Mouse (Mus musculus): ENCODE data around the gene Snapc4. TPM values are rescaled to one million over a fixed set of nuclear protein-coding genes. Genes with fewer than 3 reads are reported as not detected.

Snapc4 gene
- total and polyA plus RNA-seq, 3 experiments = 15.3 to 47.1 (median 42.7) TPM

- Histone ChIP-seq H3K4me2 (ENCODE audit: insufficient read depth, low read depth, poor library complexity, severe bottlenecking) (no peak overlapping the region), H3K36me3 (replicated peaks in 1 of 2; ENCODE audit: control insufficient read depth in 1 of 2, insufficient read depth in 1 of 2, low read length in 1 of 2) (peaks cover 0 to 2% of the 10 kb centered on the region in 2 experiments), H3K9ac (ENCODE audit: insufficient read depth, low read depth) (no peak overlapping the region), H3K4me1 (ENCODE audit: control insufficient read depth in 1 of 2, insufficient read depth in 2 of 2) (peaks cover 9 to 18% of the 10 kb centered on the region in 2 experiments), H3K27me3 (replicated peaks) (peaks cover 60% of the 10 kb centered on the region), H3K4me3 (replicated peaks in 1 of 3; ENCODE audit: low read depth in 2 of 3, low read length in 2 of 3, poor library complexity in 1 of 3) (no peak overlapping the region), H3K27ac (ENCODE audit: insufficient read depth, low read depth) (no peak overlapping the region), H3K79me2 (replicated peaks; ENCODE audit: control insufficient read depth, extremely low read depth, insufficient read depth, poor library complexity, severe bottlenecking) (no peaks in the 10 kb centered on the region), H3K9me3 (replicated peaks; ENCODE audit: low read length) (no peaks in the 10 kb centered on the region)
- DNase-seq (ENCODE audit: extremely low read depth) = no peak
- no peak for TF ChIP-seq USF2 (conservative IDR thresholded peaks at IDR 0.05; ENCODE audit: low read depth, low read length)
- no peak for TF ChIP-seq PAX5 (IDR thresholded peaks at IDR 0.05; ENCODE audit: low read length)
- dilution Hi-C loops (cut with MboI; ENCODE audit: extremely low pct_ligation_motif_present, extremely low pct_unique_long_range_greater_than_20kb, low sequenced_read_pairs) (no loop called here), in situ Hi-C loops (cut with MboI; ENCODE audit: low pct_ligation_motif_present, low pct_unique_long_range_greater_than_20kb, low sequenced_read_pairs) (no loop called here)
Observed at GRCm38 (mm10) chr2:26320245-26321185, 59.9 kb downstream of the Snapc4 start.

- Histone ChIP-seq H3K27me3 (replicated peaks) (peaks cover 68% of the 10 kb centered on the region), H3K9me3 (replicated peaks; ENCODE audit: low read length) (no peaks in the 10 kb centered on the region), H3K4me1 (ENCODE audit: control insufficient read depth in 1 of 2, insufficient read depth in 2 of 2) (peaks cover 11 to 15% of the 10 kb centered on the region in 2 experiments), H3K4me3 (replicated peaks in 1 of 3; ENCODE audit: low read depth in 2 of 3, low read length in 2 of 3, poor library complexity in 1 of 3) (no peak overlapping the region), H3K27ac (ENCODE audit: insufficient read depth, low read depth) (no peak overlapping the region), H3K4me2 (ENCODE audit: insufficient read depth, low read depth, poor library complexity, severe bottlenecking) (no peak overlapping the region), H3K79me2 (replicated peaks; ENCODE audit: control insufficient read depth, extremely low read depth, insufficient read depth, poor library complexity, severe bottlenecking) (no peaks in the 10 kb centered on the region), H3K9ac (ENCODE audit: insufficient read depth, low read depth) (no peak overlapping the region), H3K36me3 (replicated peaks in 1 of 2; ENCODE audit: control insufficient read depth in 1 of 2, insufficient read depth in 1 of 2, low read length in 1 of 2) (peaks cover 0 to 2% of the 10 kb centered on the region in 2 experiments)
- dilution Hi-C loops (cut with MboI; ENCODE audit: extremely low pct_ligation_motif_present, extremely low pct_unique_long_range_greater_than_20kb, low sequenced_read_pairs) (no loop called here), in situ Hi-C loops (cut with MboI; ENCODE audit: low pct_ligation_motif_present, low pct_unique_long_range_greater_than_20kb, low sequenced_read_pairs) (no loop called here)
- DNase-seq (ENCODE audit: extremely low read depth) = no peak
- no peak for TF ChIP-seq IRF4 (IDR thresholded peaks at IDR 0.05; ENCODE audit: low read depth, low read length)
- TF ChIP-seq SIN3A (IDR thresholded peaks at IDR 0.05; ENCODE audit: low read length) = no peak
- TF ChIP-seq ELF1 (IDR thresholded peaks at IDR 0.05; ENCODE audit: low read depth, low read length) = no peak
- TF ChIP-seq MXI1 (IDR thresholded peaks at IDR 0.05; ENCODE audit: low read depth, low read length) = no peak
- no peak for TF ChIP-seq NELFE (IDR thresholded peaks at IDR 0.05; ENCODE audit: low read depth, low read length)
- no peak for TF ChIP-seq JUN (IDR thresholded peaks at IDR 0.05; ENCODE audit: insufficient read depth, low read depth, low read length)
- no peak for TF ChIP-seq ZMIZ1 (IDR thresholded peaks at IDR 0.05; ENCODE audit: low read depth, low read length)
- no peak for TF ChIP-seq E2F4 (IDR thresholded peaks at IDR 0.05; ENCODE audit: insufficient replicate concordance, low read depth, low read length)
- TF ChIP-seq PAX5 (IDR thresholded peaks at IDR 0.05; ENCODE audit: low read length) = no peak
- no peak for TF ChIP-seq TCF12 (IDR thresholded peaks at IDR 0.05; ENCODE audit: low read depth, low read length)
- no peak for TF ChIP-seq CTCF (conservative IDR thresholded peaks at IDR 0.05 in 1 of 2, IDR thresholded peaks at IDR 0.05 in 1 of 2; ENCODE audit: low read depth in 2 of 2, low read length in 2 of 2)
- TF ChIP-seq ZKSCAN1 (IDR thresholded peaks at IDR 0.05; ENCODE audit: borderline replicate concordance, low read depth, low read length) = no peak
- no peak for TF ChIP-seq MAX (IDR thresholded peaks at IDR 0.05; ENCODE audit: low read length)
- no peak for TF ChIP-seq MEF2A (IDR thresholded peaks at IDR 0.05; ENCODE audit: borderline replicate concordance, low read depth, low read length)
- TF ChIP-seq ZNF384 (IDR thresholded peaks at IDR 0.05; ENCODE audit: low read depth, low read length) = no peak
- no peak for TF ChIP-seq NRF1 (IDR thresholded peaks at IDR 0.05; ENCODE audit: low read depth, low read length)
- TF ChIP-seq SMC3 (IDR thresholded peaks at IDR 0.05; ENCODE audit: low read depth, low read length) = no peak
- no peak for TF ChIP-seq MAFK (IDR thresholded peaks at IDR 0.05; ENCODE audit: insufficient replicate concordance, low read length)
- TF ChIP-seq ZC3H11A (IDR thresholded peaks at IDR 0.05; ENCODE audit: low read depth, low read length) = no peak
Observed at GRCm38 (mm10) chr2:26319519-26320244, 60.8 kb downstream of the Snapc4 start.
